Mouse (Mus musculus) intestine, embryonic 14.5 days (tissue): Measurements from ENCODE around the gene Tmc2. TPM values are rescaled to one million over a fixed set of nuclear protein-coding genes. Genes with fewer than 3 reads are reported as not detected.

ENCODE experiments used
- ATAC-seq: fragments of 200-750 bp; cut with Nextera tagmentation; replicated peaks from 2 replicates; pipeline ENCODE4 v1.8.0; 2017; ENCODE audit warnings: low read depth, moderate number of reproducible peaks, moderate TSS enrichment, moderate library complexity; ENCODE audit not compliant: low FRiP score, low TSS enrichment
- DNase-seq: peaks from one replicate; pipeline ENCODE4 v3.0.0-alpha.2; 2018; ENCODE audit warnings: low spot score
- H3K27ac ChIP-seq: fragments of 300-500 bp; sonication (generic); 2 replicates; pipeline ENCODE4 v1.5.1; 2014; ENCODE audit warnings: low read depth, mild to moderate bottlenecking, control low read depth
- H3K27me3 ChIP-seq: fragments of 300-500 bp; sonication (generic); replicated peaks from 2 replicates; pipeline ENCODE4 v1.6.1; 2014; ENCODE audit warnings: low read length, control low read depth; ENCODE audit not compliant: control insufficient read depth, insufficient read depth
- H3K36me3 ChIP-seq: fragments of 300-500 bp; sonication (generic); 2 replicates; pipeline ENCODE4 v1.6.1; 2014; ENCODE audit warnings: low read length, control low read depth; ENCODE audit not compliant: control insufficient read depth, insufficient read depth
- H3K4me1 ChIP-seq: fragments of 300-500 bp; sonication (generic); replicated peaks from 2 replicates; pipeline ENCODE4 v1.6.1; 2014; ENCODE audit warnings: low read length, control low read depth, mixed read lengths; ENCODE audit not compliant: control insufficient read depth, insufficient read depth
- H3K4me2 ChIP-seq: fragments of 300-500 bp; sonication (generic); 2 replicates; pipeline ENCODE4 v1.6.1; 2014; ENCODE audit warnings: low read length
- H3K4me3 ChIP-seq: fragments of 300-500 bp; sonication (generic); 2 replicates; pipeline ENCODE4 v1.5.1; 2014; ENCODE audit warnings: low read depth, low read length, control low read depth, mixed read lengths
- H3K9ac ChIP-seq: fragments of 300-500 bp; sonication (generic); 2 replicates; pipeline ENCODE4 v1.6.1; 2014; ENCODE audit warnings: mild to moderate bottlenecking, low read length
- H3K9me3 ChIP-seq: fragments of 300-500 bp; sonication (generic); 2 replicates; pipeline ENCODE4 v1.6.1; 2016; ENCODE audit warnings: low read length, control low read depth; ENCODE audit not compliant: control insufficient read depth
- WGBS: fragments of 180-500 bp; shearing (Covaris S2); extraction: QIAGEN DNeasy Blood & Tissue Kit; methylation state at CpG from one replicate; pipeline ENCODE4 v1.1.7; 2014; 5-methylcytosine and 5-hydroxymethylcytosine counted together
- polyA plus RNA-seq: library from polyadenylated mRNA; unstranded; fragments of >200 nt; fragmentation: Nextera tagmentation; extraction: Ambion mirVana; gene quantifications from 2 replicates; pipeline ENCODE4 v1.2.1, GENCODE M21; 2014

Gene Tmc2
- polyA plus RNA-seq, 1 experiment from 2014 or later = not detected

DNA sequence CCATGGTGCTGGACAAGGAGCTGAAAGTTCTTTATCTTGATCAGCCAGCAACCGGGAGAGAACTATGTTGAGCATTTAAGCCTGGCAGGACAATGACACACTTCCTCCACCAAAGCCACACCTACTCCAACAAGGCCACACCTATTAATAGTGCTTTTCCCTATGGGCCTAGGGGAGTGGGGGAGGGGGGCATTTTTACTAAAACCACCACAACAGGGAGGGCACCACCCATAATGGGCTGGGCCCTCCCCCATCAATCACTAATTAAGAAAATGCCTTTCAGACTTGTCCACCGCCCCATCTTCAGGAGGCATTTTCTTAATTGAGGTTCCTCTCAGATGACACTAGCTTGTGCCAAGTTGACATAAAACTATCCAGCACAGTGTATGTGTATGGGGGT lies 12.4 kb downstream of the Tmc2 start:
- Histone ChIP-seq H3K27me3 (no peaks in the 10 kb centered on the region), H3K27ac (no peak overlapping the region), H3K9me3 (no peaks in the 10 kb centered on the region), H3K9ac (no peak overlapping the region), H3K4me2 (no peak overlapping the region), H3K4me1 (no peaks in the 10 kb centered on the region), H3K4me3 (no peak overlapping the region), H3K36me3 (no peaks in the 10 kb centered on the region)
- ATAC-seq = no peak
- 82% methylated on average over 2 of the region's 2 CpGs for WGBS
- DNase-seq = no peak

GRCm38 (mm10) chr2:130207996-130208395 lies 13.0 kb downstream of the Tmc2 start:
- 83% methylated on average over 3 of the region's 3 CpGs for whole genome bisulfite sequencing
- H3K36me3 ChIP-seq = no peaks in the 10 kb centered on the region

DNA sequence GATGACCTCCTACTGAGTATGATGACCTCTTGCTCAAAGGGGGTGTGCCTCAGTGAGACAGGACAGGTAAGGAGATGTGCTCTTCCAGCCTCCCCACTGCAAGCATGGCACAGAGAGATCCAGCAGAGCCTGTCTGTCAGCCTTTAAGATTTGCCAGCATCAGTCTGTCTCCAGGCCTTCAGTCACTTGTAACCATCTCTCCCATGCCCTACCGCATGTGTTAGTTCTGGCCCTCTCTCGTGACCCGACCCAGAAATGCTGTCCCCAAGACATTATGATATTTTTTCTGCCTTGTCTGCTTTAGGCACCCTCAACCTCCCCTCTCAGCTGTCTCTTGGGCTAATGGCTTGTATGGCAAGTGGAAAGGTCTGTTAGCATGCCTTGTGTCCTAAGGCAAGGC lies 14.6 kb downstream of the Tmc2 start:
- no peak for DNase-seq
- 90% methylated on average over 3 of the region's 3 CpGs for WGBS
- ATAC-seq = no peak
- H3K4me3 ChIP-seq = no peak overlapping the region
- no peak overlapping the region for H3K27ac ChIP-seq
- no peak overlapping the region for H3K9ac ChIP-seq
- H3K36me3 ChIP-seq = no peaks in the 10 kb centered on the region
- no peaks in the 10 kb centered on the region for H3K4me1 ChIP-seq
- H3K4me2 ChIP-seq = no peak overlapping the region
- H3K27me3 ChIP-seq = no peaks in the 10 kb centered on the region
- H3K9me3 ChIP-seq = no peaks in the 10 kb centered on the region

More at GRCm38 (mm10) chr2:130207996-130208395, 13.0 kb downstream of the Tmc2 start:
- Histone ChIP-seq H3K9me3 (no peaks in the 10 kb centered on the region), H3K4me1 (no peaks in the 10 kb centered on the region), H3K9ac (no peak overlapping the region), H3K27ac (no peak overlapping the region), H3K4me2 (no peak overlapping the region), H3K27me3 (no peaks in the 10 kb centered on the region), H3K4me3 (no peak overlapping the region)
- DNase-seq (no peak), ATAC-seq (no peak)

GRCm38 (mm10) chr2:130211581-130211980 lies 16.6 kb downstream of the Tmc2 start:
- Histone ChIP-seq H3K4me3 (no peak overlapping the region), H3K9ac (no peak overlapping the region), H3K36me3 (no peaks in the 10 kb centered on the region), H3K9me3 (no peaks in the 10 kb centered on the region), H3K27me3 (no peaks in the 10 kb centered on the region), H3K4me1 (no peaks in the 10 kb centered on the region), H3K27ac (no peak overlapping the region), H3K4me2 (no peak overlapping the region)
- no peak for DNase-seq
- ATAC-seq = no peak
- WGBS = 82% methylated on average over 2 of the region's 2 CpGs

DNA sequence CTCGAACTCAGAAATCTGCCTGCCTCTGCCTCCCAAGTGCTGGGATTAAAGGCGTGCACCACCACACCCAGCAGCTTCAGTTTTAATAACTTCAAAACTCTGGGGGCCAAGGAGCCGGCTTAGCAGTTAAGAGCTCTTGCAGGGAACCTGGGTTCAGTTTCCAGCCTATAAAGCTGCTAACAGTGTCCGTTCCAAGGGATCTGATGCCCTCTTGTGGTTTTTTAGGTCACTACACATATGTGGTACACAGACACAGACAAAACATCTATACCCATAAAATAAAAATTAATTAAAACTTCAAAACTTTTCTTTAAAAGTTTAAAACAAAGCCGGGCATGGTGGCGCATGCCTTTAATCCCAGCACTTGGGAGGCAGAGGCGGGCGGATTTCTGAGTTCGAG lies 51.9 kb downstream of the Tmc2 start:
- peak; percentile 53 for DNase-seq
- no peaks in the 10 kb centered on the region for H3K4me1 ChIP-seq
- H3K9ac ChIP-seq = no peak overlapping the region
- H3K27me3 ChIP-seq = no peaks in the 10 kb centered on the region
- H3K4me3 ChIP-seq = no peak overlapping the region
- no peak for ATAC-seq
- H3K4me2 ChIP-seq = no peak overlapping the region
- H3K27ac ChIP-seq = no peak overlapping the region
- no peaks in the 10 kb centered on the region for H3K36me3 ChIP-seq
- no peaks in the 10 kb centered on the region for H3K9me3 ChIP-seq
- WGBS = 55% methylated on average over 9 of the region's 9 CpGs

- ATAC-seq = no peak
- no peak overlapping the region for H3K4me3 ChIP-seq
- WGBS = 75% methylated on average over 7 of the region's 7 CpGs
Observed at GRCm38 (mm10) chr2:130248226-130248625, 53.2 kb downstream of the Tmc2 start.

DNA sequence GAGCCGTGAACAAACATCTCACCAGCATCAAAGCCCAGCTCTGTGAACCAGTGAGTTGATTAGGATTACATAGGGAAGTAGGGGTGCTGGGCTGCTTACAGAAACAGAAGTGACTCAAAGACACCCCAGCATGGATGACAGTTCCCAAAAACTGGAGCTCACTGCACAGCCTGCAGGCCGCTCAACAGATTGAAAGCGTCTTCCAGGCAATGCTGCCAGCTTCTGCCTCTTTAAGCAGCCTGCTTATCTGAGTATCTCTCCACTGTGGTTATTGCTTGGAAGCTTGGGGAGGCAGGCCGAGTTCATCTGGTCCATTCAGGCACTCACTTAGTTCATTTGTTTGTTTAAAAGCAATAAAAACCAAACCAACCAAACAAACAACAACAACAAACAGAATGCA lies 61.8 kb downstream of the Tmc2 start:
- Histone ChIP-seq H3K27ac (no peak overlapping the region), H3K36me3 (no peaks in the 10 kb centered on the region), H3K9ac (no peak overlapping the region), H3K4me1 (no peaks in the 10 kb centered on the region), H3K4me3 (no peak overlapping the region), H3K27me3 (no peaks in the 10 kb centered on the region), H3K9me3 (no peaks in the 10 kb centered on the region), H3K4me2 (no peak overlapping the region)
- DNase-seq = no peak
- WGBS = 68% methylated on average over 4 of the region's 4 CpGs
- ATAC-seq = no peak

More at GRCm38 (mm10) chr2:130248226-130248625, 53.2 kb downstream of the Tmc2 start:
- H3K9me3 ChIP-seq = no peaks in the 10 kb centered on the region
- no peak overlapping the region for H3K4me2 ChIP-seq
- no peaks in the 10 kb centered on the region for H3K4me1 ChIP-seq
- no peaks in the 10 kb centered on the region for H3K27me3 ChIP-seq
- H3K9ac ChIP-seq = no peak overlapping the region
- no peak overlapping the region for H3K27ac ChIP-seq
- DNase-seq = no peak
- H3K36me3 ChIP-seq = no peaks in the 10 kb centered on the region

GRCm38 (mm10) chr2:130260822-130261221 lies 65.8 kb downstream of the Tmc2 start:
- DNase-seq (no peak), ATAC-seq (no peak)
- no peaks in the 10 kb centered on the region for H3K36me3 ChIP-seq
- no peaks in the 10 kb centered on the region for H3K9me3 ChIP-seq
- H3K27me3 ChIP-seq = no peaks in the 10 kb centered on the region
- H3K4me1 ChIP-seq = no peaks in the 10 kb centered on the region
- H3K9ac ChIP-seq = no peak overlapping the region
- no peak overlapping the region for H3K4me2 ChIP-seq
- no peak overlapping the region for H3K4me3 ChIP-seq
- WGBS = 76% methylated on average over 4 of the region's 4 CpGs
- no peak overlapping the region for H3K27ac ChIP-seq

DNA sequence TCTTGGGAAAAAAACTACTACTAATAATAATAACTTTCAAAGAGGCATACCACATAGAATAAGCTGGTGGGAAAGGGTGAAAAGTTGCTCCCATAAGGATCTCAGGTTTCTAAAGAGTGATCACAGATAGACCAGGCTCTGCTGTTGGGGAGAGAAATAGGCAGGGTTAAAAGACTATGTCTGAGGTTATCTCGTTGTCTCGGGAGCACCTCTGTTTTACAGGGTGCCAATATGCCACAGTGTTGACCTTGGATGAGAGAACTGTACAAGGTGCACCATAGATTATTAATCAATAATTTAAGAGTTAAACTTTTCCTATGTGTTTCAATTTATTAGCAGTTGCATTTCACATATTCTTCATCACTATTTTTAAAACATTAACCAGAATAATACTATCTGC lies 66.9 kb downstream of the Tmc2 start:
- Histone ChIP-seq H3K36me3 (no peaks in the 10 kb centered on the region), H3K4me2 (no peak overlapping the region), H3K9me3 (no peaks in the 10 kb centered on the region), H3K4me3 (no peak overlapping the region), H3K27ac (no peak overlapping the region), H3K9ac (no peak overlapping the region), H3K4me1 (no peaks in the 10 kb centered on the region), H3K27me3 (no peaks in the 10 kb centered on the region)
- no peak for DNase-seq
- no peak for ATAC-seq
- 78% methylated on average over 2 of the region's 2 CpGs for WGBS
